Mouse (Mus musculus) WW6 (cell line): ENCODE results near the gene Tuba1c.

Experiments
- DNase-seq: peaks from one replicate; pipeline ENCODE4 v3.0.0-alpha.2; 2013; ENCODE audit warnings: low read depth, low spot score

Gene Tuba1c

DNA sequence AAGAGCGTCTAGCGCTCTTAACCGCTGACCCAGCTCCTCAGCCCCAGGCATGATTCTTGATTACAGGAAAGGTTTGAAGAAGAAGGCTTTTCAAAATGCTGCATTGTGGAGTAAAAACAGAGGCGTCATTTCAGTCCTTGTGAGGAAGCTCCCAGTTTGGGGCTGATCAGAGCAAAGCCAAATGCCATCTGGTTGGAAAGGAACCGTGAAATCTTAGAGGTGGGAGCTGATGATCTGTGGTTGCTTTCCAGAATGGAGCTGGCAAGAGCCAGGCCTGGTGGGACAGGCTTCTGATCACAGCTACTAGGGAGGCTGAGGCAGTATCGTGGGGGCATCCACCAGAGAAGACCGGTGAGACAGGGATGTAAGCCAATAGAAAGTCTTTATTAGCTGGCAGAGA, 32.9 kb upstream of the Tuba1c start:
- DNase-seq: no peak

DNA sequence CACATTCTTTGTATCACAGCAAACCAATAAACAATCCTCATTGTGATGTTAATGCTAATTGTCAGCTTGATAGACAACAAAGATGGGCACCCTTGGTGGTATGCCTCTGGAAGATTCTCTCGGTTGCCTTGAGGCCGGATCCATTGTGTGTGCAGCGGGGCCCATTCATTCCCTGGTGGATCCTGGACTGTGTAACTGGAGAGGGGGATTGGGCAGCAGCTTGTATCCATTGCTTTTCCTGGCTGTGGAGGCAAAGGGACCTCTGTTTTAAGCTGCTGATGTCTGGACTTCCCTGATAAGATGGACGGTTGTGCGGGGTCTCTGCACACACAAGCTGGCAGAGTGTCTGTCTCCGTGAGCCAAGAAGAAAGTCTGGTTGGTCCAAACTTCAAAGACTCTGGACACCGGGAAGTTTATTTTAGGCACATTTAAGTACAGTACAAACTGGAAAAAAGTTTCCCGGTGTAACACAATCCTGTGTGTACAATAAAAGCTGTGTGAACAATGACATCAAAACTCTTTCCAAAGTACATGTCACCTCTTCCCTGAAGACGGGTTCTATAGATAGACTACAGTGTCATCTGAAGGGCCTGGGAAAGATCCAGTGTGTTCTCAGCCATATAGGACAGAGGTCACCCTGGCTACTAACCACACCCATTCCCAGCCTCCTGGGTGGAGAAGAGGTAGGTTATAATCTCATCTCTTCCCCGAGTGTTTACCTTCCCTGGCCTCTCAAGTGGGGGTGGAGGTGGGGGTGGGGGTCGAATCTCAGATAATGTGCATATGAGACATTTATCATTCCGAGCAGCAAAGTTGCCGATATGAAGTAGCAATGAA, 31.5 kb upstream of the Tuba1c start:
- no peak for DNase-seq

DNA sequence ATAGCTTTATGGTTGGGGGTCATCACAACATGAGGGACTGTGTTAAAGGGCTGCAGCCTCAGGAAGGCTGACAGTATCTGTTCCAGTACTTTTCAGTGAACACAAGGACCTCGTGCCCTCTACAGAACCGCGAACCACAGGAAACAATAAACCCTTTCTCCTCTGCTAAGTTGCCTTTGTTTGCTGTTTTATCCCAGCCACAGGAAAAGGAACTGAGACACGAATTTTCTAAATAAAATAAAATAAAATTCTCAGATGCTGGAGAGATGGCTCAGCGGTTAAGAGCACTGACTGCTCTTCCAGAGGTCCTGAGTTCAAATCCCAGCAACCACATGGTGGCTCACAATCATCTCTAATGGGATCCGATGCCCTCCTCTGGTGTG, 30.9 kb upstream of the Tuba1c start:
- DNase-seq: no peak

DNA sequence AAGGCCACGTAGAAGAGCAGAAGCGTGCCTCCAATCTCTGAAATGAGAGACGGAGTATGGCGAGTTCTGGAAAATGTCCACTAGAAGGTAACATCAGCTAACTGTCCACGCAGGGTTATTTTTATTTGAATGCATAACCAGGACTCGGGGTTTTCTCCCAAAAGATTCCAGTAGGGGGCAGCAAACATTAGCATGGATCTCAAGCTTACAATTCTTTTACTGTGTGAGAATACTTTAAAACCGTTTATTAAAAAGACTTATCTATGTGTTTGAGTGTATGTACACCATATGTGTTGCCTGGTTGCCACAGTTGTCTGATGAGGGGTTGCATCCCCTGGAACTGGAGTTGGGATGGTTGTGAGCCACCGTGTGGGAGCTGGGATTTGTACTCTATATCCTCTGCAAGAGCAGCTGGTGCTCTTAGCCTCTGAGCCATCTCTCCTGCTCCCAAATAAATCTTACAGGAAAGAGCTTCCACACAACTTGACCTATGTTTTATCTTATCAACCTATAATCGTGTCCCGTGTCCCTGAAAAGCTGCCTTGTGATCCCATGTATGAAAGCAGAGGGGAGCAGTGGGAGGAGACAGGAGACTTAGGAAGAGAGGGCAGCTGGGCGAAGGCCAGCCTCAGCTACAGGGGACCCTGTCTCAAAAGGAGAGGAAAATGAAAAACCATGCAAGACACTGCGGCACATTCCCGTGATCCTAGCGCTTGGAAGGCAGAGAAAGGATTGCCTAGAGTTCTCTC, 29.0 kb upstream of the Tuba1c start:
- DNase-seq: no peak

DNA sequence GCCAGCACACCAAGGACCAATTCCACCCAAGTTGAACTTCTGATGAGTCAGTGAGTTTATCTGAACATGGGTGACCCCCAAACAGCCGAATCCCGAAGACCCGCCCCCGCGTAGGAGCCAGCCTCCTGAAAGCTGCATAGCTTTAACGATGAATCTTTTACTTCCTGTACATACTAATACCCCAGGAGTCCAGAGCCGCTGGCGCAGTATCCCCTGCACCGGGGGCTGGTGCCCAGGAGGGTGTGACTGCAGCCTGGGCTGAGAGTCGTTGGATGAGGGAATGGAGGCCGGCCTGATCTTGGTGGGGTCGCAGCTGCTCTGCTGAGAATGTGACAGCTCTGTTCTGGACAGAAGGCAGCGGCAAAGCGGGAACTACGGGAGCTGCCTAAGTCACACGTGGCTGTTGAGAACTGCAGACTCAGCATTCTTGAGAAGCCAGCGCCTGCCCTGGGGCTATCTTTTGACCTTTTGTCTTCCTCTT, 28.2 kb upstream of the Tuba1c start:
- no peak for DNase-seq

DNA sequence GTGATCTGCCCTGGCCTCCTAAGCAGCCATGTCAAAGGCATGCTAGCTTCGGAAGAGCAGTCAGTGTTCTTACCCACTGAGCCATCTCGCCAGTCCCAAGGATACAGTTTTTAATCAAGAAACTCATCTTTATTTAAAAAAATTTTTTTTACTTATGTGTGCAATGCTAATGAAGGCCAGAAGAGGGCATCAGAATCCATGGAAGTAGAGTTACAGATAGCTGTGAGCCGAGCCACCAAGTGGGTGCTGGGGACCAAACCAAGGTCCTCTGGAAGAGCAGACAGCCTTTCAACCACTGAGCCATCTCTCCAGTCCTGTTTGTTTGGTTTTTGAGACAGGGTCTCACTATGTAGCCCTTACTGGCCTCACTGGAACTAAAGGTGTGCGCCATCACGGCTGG, 26.1 kb upstream of the Tuba1c start:
- DNase-seq: no peak

DNA sequence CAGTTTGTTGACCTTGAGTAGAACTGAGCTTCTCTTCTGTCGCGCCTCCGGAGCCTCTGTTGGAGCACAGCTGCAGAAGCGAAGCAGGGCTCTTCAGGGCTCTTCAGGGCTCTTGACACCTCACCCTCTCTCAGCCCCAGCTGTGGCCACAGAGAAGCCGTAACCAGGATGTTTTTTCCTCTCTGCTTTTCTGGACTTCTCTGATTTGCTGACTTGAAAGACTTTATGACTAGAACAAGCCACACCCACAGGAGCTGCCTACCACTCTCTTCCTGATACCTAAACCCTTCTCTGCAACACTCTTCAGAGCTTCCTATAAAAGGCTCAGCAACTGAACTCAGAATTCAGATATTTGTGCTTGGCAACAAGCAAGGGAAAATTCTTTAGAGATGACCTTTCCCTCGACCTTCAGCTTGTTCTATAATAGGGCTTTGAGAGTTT, 20.9 kb upstream of the Tuba1c start:
- DNase-seq: no peak

DNA sequence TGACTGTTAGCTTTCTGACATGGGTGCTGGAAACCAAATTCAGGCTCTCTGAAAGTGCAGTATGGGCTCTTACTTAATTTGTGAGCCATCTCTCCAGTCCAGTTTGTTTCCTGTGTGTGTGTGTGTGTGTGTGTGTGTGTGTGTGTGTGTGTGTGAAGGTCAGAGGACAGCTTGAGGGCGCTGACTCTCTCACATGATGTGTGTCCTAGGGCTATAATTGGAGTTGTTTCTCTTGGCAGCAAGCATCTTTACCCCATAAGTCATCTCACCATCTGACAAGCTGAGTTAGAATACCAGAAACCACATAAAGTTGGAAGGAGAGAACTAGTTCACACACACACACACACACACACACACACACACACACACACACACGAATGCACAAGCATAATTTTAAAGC, 18.8 kb upstream of the Tuba1c start:
- no peak for DNase-seq

DNA sequence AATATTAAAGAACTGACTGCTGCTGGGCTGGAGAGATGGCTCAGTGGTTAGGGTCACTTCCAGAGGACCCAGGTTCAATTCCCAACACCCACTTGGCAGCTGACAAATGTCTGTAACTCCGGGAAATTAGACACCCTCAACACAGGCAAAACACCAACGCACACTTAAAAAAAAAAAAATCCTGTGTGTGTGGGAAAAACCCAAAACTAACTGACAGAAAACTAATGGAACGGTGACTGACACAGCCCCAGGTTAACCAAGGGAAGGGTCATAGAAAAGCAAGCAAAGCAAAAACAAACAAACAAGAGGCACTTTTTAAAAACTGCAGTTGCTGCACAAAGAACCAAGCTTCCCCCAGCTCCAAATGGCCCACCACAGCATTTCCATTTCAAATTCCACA, 17.7 kb upstream of the Tuba1c start:
- no peak for DNase-seq

DNA sequence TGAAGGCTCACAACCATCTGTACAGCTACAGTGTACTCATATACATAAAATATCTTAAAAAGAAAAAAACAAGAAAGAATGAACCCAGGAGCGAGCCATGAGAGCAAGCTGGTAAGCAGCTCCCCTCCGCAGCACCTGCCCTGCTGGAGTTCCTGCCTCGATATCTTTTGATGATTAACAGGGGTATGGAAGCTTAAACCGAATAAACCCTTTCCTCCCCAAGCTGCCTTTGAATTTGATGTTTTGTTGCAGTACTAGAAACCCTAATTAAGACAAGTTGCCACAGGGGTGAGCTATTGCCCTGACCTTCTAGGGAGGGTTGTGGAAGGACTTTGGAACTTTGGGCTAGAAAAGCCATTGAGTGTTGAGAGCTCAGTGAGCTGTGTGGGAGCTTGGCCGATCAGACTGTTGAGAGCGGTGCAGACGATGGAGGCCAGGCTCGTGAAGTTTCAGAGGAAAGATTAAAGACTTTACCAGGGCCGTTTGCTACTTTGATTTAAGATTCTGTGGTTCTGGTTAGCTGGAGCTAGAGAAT, 15.1 kb upstream of the Tuba1c start:
- no peak for DNase-seq

DNA sequence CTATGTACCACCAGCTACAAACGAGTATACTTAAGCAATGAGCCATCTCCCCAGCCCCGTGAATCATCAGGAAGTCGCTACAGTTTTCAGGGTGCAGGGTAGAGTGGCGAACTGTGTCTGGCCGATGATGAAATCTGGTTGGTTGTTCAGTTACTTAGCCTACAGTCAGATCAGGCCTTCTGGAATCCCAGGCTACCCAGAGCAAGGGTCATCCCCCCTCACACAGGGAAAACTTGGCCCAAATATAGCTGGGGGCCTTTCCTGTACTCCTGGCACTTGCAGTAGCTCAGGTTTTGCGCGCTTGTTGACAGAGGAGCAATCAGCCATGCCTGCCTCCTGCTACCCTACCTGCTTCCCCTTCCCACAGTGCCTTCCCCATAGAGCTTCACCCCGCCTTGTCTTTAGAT, 12.3 kb upstream of the Tuba1c start:
- DNase-seq: no peak

DNA sequence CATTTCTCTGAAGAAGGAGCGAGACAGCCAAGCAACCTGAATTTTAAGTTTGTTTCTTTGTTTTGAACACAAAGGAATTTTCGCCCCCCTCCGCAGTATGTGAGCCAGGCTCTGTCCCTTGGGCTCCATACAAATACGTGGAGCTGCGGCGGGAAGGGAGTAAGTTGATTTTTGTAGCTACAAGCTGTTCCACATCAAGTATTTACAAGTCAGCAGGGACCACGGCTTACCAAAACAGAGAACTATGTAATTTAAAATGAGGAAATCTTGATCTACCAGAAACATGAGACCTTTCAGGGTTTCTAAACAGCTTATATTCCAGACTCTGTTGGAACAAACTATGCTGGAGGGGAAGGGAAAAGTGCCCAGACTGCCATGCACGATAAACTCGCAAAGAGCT, 11.7 kb upstream of the Tuba1c start:
- no peak for DNase-seq

DNA sequence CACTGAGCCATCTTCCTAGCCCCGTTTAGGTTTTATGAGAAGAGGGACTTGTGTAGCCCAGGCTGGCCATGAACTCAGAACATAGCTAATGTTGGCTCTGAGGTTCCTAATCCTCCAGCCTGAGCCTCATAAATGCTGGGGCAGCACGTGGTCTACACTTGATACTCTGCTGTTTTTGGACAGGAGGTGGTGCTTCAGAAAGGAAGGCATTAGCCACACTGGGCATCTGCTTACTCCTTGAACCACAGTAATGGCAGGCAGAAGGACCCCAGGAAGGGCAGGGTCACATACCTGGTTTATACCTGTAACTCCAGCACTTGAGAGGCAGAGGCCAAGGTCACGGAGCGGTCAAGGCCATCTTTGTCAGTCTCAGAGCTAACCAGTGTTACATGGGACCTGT, 11.1 kb upstream of the Tuba1c start:
- DNase-seq: no peak

DNA sequence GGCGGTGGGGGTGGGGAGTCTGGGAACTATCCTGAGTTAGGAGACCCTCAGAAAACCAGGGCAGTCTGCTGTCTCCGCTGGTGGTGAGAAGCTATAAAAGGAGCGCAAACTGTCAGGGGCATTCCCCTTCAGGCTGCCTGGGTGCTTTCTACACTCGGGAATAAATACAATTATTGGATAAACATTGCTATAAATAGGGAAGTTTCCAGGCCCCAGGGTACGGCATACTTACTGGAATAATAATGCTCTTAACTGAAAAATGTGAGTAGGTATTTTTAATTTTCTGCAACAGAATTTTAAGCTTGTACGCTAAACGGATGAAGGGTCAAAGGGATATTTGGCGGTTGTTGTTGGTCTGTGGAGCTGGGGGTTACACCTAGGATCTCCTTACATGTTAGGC, 10.3 kb upstream of the Tuba1c start:
- no peak for DNase-seq

DNA sequence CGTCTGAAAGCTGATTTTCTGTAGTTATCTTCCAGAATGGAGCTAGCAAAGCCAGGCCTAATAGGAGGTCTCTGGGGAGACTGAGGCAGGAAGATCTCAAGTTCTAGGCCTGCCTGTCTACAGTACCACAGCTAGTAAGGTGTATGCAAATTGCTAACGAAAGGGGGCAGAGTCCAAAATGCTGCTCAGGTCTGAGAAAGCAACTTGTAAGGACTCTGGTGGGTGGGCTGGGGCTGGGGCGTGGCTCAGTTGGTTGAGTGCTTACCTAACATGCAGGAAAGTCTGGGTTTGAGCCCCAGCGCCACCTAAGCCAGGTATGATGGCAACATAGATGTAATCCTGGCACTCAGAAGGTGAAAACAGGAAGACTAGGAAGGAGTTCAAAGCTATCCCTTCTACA, 9.5 kb upstream of the Tuba1c start:
- DNase-seq: no peak

DNA sequence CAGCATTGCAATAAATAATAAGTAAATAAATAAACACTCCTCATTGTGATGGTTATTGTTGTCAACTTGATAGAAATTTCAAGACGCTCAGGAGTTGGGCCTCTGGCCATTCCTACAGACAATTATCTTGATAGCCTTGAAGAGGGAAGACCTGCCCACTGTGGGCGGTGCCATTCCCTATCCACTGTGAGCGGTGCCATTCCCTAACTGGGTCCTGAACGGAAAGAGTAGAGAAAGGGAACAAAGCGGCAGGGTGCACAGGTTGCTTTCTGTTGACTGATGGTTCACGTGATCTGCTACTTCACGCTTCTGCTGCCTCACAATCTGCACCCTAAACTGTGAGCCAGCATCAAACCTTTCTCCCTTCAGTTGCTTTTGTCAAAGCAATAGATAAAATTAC, 8.4 kb upstream of the Tuba1c start:
- no peak for DNase-seq

DNA sequence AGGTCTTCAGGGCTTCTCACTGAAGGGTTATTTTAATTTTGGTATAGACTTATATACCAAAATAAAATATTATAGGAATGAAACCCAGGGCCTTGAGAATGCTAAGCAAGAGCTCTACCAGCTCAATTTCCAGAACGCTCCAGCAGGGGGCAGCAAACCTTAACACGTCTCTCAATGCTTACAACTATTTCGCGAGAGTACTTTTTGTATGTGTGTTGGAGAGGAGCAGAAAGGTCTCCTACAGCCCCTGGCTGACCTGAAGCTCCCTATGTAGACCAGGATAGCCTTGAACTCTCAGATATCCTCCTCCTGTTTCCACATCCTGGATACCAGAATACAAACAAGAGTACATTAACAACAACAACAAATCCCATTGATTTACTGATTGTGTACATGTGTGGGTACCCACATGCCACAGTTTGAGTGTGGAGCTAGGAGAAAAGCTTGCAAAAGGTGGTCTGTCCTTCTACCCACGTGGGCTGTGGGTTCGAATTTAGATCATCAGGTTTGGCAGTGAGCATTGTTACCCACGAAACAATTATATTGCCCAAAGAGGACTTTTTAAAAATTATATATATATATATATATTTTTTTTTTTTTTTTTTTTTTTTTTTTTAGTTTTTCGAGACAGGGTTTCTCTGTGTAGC, 4.9 kb upstream of the Tuba1c start:
- DNase-seq: no peak

DNA sequence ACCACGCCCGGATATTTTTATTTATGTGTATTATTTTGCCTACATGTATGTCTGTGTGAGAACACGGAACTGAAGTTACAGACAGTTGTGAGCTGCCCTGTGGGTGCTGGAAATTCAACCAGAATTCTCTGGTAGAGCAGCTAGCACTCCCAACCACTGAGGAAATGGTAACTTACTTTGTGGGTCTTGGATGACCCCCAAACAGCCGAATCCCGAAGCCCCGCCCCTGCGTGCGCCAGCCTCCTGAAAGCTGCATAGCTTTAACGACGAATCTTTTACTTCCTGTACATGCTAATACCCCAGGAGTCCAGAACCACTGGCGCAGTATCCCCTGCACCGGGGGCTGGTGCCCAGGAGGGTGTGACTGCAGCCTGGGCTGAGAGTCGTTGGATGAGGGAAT, 4.3 kb upstream of the Tuba1c start:
- DNase-seq: no peak

DNA sequence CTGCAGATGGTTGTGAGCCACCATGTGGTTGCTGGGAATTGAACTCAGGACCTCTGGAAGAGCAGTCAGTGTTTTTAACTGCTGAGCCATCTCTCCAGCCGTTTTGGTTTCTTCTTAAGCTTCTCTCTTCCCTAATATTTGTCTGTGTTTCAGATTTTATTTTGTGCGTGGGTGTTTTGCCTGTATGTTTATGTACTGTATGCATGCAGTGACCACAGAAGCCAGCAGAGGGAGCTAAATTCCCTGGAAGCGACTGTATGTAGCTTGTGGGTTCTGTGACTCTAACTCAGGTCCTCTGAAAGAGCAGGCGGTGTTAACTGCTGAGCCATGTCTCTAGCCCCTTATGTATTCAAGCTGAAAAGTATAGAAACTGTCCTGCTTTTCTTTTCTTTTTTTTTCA, 3.4 kb upstream of the Tuba1c start:
- no peak for DNase-seq

DNA sequence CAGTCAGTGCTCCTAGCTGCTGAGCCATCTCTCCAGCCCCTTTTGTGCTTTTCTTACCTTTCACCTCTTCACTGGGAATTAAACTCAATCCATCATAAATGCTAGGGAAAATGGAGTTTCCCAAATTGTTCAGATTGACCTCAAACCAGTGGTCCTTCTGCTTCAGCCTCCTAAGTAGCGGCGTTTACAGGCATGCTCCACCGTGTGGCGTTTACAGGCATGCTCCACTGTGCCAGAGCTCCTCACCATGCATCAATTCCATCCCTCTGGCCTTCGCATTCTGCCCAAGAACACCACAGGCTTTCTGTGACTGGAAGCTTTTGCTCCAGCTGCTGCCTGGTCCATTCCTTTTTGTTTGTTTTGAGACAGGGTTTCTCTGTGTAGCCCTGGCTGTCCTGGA, 2.6 kb upstream of the Tuba1c start:
- no peak for DNase-seq

DNA sequence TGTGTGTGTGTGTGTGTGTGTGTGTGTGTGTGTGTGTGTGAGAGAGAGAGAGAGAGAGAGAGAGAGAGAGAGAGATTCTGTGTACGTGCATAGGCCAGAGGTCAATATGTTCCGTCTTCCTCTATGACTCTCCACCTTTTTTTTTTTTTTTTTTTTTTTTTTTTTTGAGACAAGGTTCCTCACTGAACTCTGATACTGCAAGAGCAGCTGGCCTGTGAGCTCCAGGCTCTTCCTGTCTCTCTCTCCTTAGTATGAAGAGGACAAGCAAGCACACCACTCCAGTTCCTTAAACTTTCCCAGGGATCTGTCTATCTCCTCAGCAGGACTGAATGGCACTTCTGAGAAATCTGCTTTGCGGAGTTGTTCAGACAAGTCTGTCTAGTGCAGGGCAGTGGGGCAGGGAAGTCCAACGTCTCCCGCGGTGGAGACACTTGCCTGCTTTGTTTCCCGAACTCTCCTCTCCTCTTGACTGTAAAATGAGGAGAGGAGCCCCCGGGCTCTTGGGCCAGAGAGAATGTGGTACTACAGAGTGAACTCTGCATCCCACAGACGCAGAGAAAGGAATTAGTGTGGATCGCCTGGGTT, 725 bp upstream of the Tuba1c start:
- no peak for DNase-seq
